Mouse (Mus musculus): Measurements from ENCODE around the gene H2-Ab1. TPM values are rescaled to one million over a fixed set of nuclear protein-coding genes. Genes with fewer than 3 reads are reported as not detected.

The H2-Ab1 gene
- total RNA-seq, 2 experiments from 2014 or later, result 9.2 to 12.6 TPM

GRCm38 (mm10) chr17:34236691-34237090 is 20.8 kb upstream of the H2-Ab1 start:
- no peak for DNase-seq (ENCODE audit: low spot score)
- intact Hi-C loops (cut with DNase I), result loop anchor here (5.0 kb wide), 1 partner anchor 159 kb away; no protein-coding TSS in a partner anchor

DNA sequence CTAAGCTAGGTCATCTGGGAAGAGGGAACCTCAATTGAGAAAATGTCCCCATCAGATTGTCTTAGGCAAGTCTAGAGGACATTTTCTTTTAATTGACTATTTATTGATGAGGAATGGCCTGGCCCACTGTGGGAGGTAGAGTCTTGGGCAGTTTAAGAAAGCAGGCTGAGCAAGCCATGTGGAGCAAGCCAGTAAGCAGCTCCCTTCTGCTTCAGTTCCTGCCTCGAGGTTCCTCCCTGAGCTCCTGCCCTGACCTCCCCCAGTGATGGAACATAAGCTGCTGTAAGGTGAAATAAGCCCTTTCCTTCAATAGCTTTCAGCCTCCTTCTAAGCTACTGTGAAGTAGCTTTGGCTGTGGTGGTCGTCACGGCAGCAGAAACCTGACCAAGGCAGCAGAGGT is 19.7 kb upstream of the H2-Ab1 start:
- DNase-seq (ENCODE audit: low spot score), result no peak
- intact Hi-C loops (cut with DNase I), result loop anchor here (5.0 kb wide), 1 partner anchor 160 kb away; no protein-coding TSS in a partner anchor

DNA sequence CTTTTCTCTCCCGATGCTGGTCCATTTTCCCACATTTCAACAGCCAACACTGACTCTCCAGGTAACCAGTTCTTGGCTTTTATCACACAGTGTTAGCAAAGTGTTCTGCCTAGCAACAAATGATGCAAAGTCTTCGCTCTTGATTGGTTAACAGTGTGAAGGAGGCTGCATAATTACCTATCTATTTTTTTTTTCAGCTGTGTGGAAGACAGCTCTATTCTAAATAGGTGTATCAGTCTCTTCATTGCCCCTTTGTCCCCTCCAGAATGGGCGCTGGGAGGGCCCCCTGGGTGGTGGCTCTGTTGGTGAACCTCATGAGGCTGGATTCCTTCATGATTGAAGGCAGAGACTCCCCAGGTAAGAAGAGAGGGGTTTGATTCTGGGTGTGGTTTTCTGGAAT is 18.8 kb upstream of the H2-Ab1 start, which contains the start of gene H2-Ob:
TSS of gene H2-Ob (plus strand) at position 198 of the 400 bp plus-strand sequence.
- intact Hi-C loops (cut with DNase I), result loop anchor here (5.0 kb wide), 1 partner anchor 161 kb away; no protein-coding TSS in a partner anchor
- no peak for DNase-seq (ENCODE audit: low spot score)

DNA sequence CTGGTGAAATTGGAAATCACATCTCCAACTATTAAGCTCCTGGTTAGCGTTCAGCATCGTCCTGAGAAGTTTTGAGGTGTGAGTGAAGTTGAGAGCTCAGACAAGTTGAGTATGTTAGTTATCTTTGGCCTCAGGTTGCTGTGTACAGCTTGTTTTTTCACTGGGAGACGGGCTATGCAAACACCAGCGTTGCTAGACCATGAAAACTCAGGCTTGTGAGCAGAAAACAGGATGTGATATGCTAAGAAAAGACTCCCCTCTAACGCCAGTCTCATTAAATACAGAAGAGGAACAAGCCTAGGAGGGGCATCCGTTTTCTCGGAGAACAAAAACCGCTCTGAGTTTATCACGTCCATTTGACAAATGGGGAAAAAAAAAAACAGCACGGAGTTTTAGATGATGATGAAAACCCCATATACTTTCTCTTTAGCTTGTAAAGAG is 17.9 kb upstream of the H2-Ab1 start:
- intact Hi-C loops (cut with DNase I), result loop anchor here (5.0 kb wide), 1 partner anchor 162 kb away; no protein-coding TSS in a partner anchor
- no peak for DNase-seq (ENCODE audit: low spot score)

- no peak for DNase-seq (ENCODE audit: low spot score)
- intact Hi-C loops (cut with DNase I), result no loop called here
Measured at GRCm38 (mm10) chr17:34240366-34240765, 17.1 kb upstream of the H2-Ab1 start.

GRCm38 (mm10) chr17:34240916-34241315 is 16.6 kb upstream of the H2-Ab1 start:
- intact Hi-C loops (cut with DNase I), result no loop called here
- DNase-seq (ENCODE audit: low spot score), result no peak

DNA sequence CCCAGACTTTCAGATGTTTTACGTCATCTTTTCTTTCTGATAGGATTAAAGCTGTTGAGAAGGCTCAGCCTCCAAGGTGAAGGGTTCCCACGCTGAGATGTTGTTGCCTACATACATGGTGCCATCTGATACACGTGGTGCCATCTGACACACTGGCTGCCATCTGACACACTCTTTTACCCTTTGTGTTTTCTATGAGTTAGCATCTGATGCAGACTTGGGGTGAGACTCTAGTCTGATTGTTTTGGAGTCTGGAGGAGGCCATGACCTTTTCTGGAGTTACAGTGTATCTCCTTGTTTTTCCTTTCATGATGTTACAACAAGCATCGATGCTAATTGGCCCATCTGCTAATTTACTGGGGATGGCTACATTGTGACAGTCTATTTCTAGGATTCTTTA is 12.8 kb upstream of the H2-Ab1 start:
- DNase-seq (ENCODE audit: low spot score), result no peak
- intact Hi-C loops (cut with DNase I), result no loop called here

GRCm38 (mm10) chr17:34247047-34247446 is 10.4 kb upstream of the H2-Ab1 start:
- no peak for DNase-seq (ENCODE audit: low spot score)
- intact Hi-C loops (cut with DNase I), result no loop called here

- intact Hi-C loops (cut with DNase I), result no loop called here
- no peak for DNase-seq (ENCODE audit: low spot score)
Measured at GRCm38 (mm10) chr17:34248764-34249163, 8.7 kb upstream of the H2-Ab1 start.

GRCm38 (mm10) chr17:34249361-34249760 is 8.1 kb upstream of the H2-Ab1 start:
- intact Hi-C loops (cut with DNase I), result no loop called here
- no peak for DNase-seq (ENCODE audit: low spot score)

DNA sequence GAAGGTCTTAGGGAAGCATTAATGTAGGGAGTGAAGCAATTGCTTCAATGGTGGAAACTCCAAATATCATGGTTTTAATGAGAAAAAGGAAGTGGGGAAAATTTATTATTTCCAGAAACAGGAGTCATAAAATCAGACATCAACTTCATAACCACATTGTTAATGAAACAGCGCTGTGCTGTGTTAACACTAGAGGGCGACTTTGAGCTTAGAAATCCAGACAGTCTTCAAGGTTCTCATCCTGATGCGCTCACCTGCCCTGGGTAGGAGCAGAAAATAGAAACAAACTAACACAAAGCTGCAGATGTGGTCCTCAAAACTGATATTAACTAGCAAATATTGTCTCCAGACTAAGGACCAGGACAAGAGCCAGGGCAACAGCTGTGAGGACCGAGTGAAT is 7.6 kb upstream of the H2-Ab1 start:
- DNase-seq (ENCODE audit: low spot score), result no peak
- intact Hi-C loops (cut with DNase I), result loop anchor here (1.0 to 5.0 kb wide), 3 partner anchors 63 to 162 kb away; no protein-coding TSS in a partner anchor

DNA sequence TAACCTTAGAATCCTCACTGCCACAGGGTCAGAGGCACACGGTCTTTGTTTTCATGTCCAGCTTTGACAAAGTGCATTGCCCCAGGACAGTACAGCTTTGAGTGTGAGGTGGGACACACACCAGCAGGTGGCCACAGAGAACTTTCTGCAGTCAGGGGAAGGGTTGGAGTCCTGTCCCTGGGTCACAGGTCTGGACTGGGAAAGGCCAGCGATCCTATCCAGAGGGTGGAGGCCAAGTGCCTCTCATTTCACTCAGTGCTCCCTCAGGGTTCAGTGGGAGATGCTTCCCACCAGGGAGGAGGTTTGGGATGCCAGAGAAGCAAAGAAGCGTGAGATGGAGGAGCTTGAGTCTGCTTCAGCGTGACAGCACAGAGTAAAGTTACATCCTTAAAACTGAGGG is 5.8 kb upstream of the H2-Ab1 start:
- intact Hi-C loops (cut with DNase I), result loop anchor here (2.0 to 5.0 kb wide), 2 partner anchors 61 to 161 kb away; no protein-coding TSS in a partner anchor
- DNase-seq (ENCODE audit: low spot score), result no peak

DNA sequence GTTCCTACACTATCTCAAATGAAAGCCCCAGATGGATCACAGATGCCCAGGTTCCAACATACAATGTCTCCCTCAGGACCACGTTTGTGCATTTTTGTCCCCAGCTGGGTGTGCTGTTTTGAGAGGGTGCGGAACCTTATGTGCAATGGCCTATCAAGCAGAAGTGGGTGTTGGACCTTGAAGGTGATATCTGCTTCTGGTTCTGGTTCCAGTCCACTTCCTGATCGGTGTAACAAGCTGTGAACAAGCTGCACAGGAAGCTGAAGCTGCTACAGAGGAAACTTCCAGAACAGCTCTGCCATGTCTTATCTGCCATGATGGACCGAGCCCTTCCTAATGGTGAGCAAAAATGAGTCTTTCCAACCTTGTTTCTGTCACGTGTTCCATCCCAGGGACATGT is 988 bp upstream of the H2-Ab1 start:
- intact Hi-C loops (cut with DNase I), result no loop called here
- no peak for DNase-seq (ENCODE audit: low spot score)

DNA sequence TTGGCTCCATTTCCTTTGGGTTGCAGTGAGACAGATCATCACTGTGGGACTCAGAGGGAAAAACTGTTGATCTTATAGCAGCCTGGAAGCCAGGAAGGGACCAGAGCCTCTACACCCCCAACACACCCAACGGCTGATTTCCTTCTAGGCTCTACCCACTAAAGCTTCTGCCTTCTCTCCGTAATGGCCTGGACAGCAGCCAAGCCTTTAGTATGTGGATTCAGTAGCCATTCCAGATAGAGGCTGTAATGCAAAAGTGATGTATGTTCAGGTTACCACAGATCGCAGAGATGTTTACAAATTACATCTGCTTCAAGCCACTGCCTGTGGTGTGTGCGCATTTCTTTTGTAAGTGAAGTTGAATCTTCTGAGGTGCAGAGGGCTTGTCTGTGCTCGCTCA is 3.1 kb downstream of the H2-Ab1 start:
- DNase-seq (ENCODE audit: low spot score), result no peak
- intact Hi-C loops (cut with DNase I), result loop anchor here (5.0 kb wide), 1 partner anchor 47 kb away; the partner anchor contains the start of gene H2-Eb1

- DNase-seq (ENCODE audit: low spot score), result no peak
- intact Hi-C loops (cut with DNase I), result loop anchor here (5.0 kb wide), 1 partner anchor 46 kb away; the partner anchor contains the start of gene H2-Eb1
Measured at GRCm38 (mm10) chr17:34261502-34261901, 4.0 kb downstream of the H2-Ab1 start.

GRCm38 (mm10) chr17:34263068-34263467 is 5.6 kb downstream of the H2-Ab1 start:
- intact Hi-C loops (cut with DNase I), result loop anchor here (5.0 kb wide), 1 partner anchor 44 kb away; the partner anchor contains the start of gene H2-Eb1
- DNase-seq (ENCODE audit: low spot score), result peak; percentile 34

DNA sequence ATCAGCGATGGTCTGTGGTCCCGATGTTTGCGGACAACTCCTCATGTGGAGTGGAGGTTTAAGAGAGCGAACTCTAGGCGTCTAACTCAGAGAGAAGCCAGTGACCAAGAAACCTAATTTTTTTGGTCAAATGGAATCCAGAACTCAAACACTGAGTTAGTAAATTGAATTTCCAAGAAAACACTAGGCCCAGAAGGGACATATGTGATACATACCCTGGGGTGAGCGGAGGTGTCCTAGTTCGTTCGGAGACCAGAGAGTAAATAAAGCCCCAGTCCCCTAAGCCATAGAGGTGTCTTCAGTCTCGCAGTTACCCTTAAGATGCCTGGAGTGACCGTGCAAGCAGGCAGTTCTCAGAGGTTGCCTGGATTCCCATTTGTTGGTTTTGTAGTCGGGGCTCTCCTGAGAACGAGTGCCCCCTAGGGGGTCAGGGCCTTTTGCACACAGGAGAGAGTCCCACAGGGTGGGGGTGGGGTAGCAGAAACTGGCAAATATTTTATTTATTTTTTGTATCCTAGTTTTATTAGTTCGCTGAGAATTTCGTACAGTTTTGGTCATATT is 6.4 kb downstream of the H2-Ab1 start:
- intact Hi-C loops (cut with DNase I), result loop anchor here (5.0 kb wide), 1 partner anchor 43 kb away; the partner anchor contains the start of gene H2-Eb1
- no peak for DNase-seq (ENCODE audit: low spot score)

DNA sequence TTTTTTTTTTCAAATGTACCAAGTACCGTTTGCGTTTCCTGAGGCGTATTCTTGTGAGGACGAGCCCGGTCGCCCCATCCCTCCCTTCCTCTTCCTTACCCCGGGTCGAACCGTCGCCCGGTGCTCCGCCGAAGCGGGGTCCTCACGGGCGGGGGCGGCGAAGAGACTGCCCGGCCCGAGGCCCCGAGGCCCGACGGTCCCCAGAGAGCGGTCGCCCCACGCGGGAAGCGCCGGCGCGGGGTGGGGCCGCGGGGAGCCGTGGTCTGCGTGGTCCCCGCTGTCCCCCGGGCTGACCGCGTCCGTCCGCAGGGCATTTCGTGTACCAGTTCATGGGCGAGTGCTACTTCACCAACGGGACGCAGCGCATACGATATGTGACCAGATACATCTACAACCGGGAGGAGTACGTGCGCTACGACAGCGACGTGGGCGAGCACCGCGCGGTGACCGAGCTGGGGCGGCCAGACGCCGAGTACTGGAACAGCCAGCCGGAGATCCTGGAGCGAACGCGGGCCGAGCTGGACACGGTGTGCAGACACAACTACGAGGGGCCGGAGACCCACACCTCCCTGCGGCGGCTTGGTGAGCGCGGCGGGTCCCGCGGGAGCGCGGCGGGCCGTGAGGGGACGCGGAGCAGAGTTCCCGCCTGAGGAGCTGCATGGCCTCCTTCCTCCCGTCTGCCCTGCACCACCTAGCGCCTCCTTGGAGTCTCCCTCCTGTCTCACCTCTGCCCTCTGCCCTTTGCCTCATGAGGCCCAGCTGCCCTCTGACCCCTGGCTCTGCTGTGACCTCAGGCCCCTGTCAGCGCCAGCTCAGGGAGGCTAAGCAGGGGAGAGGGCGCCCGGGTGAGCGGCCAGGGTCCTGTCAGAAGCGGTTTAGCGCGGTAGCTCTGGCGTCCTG is 7.2 kb downstream of the H2-Ab1 start:
- DNase-seq (ENCODE audit: low spot score), result no peak
- intact Hi-C loops (cut with DNase I), result loop anchor here (5.0 kb wide), 1 partner anchor 43 kb away; the partner anchor contains the start of gene H2-Eb1

GRCm38 (mm10) chr17:34268262-34268661 is 10.8 kb downstream of the H2-Ab1 start:
- intact Hi-C loops (cut with DNase I), result no loop called here
- no peak for DNase-seq (ENCODE audit: low spot score)

DNA sequence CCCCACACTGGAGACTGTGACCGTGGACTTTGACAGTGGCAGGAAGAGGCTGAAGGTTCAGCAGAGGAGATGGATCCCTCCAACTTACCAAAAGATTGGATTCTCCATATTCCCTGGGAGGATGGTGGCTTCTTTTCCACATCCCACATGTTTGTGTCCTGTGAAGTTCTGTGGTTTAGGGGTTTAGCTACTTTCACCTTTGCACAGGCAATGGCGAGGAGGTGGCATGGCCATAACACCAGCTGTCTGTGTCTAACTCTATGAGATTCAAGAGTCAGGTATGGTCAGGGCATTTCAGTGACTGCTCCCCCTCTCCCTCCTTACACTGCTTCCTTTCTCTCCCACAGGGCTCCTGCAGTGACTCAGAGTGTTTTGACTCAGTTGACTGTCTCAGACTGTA is 11.3 kb downstream of the H2-Ab1 start:
- intact Hi-C loops (cut with DNase I), result no loop called here
- DNase-seq (ENCODE audit: low spot score), result no peak

- intact Hi-C loops (cut with DNase I), result no loop called here
- DNase-seq (ENCODE audit: low spot score), result no peak
Measured at GRCm38 (mm10) chr17:34269817-34270216, 12.3 kb downstream of the H2-Ab1 start.

Data from heart, postnatal 25 days (tissue).